Mouse (Mus musculus): Measurements from ENCODE around the gene Cnbp. TPM values are rescaled to one million over a fixed set of nuclear protein-coding genes. Genes with fewer than 3 reads are reported as not detected.
A peak's percentile ranks its signal among the peaks of the same experiment; 100 is the strongest.

Cnbp gene
- polyA plus RNA-seq, 1 experiment, result 292 TPM

DNA sequence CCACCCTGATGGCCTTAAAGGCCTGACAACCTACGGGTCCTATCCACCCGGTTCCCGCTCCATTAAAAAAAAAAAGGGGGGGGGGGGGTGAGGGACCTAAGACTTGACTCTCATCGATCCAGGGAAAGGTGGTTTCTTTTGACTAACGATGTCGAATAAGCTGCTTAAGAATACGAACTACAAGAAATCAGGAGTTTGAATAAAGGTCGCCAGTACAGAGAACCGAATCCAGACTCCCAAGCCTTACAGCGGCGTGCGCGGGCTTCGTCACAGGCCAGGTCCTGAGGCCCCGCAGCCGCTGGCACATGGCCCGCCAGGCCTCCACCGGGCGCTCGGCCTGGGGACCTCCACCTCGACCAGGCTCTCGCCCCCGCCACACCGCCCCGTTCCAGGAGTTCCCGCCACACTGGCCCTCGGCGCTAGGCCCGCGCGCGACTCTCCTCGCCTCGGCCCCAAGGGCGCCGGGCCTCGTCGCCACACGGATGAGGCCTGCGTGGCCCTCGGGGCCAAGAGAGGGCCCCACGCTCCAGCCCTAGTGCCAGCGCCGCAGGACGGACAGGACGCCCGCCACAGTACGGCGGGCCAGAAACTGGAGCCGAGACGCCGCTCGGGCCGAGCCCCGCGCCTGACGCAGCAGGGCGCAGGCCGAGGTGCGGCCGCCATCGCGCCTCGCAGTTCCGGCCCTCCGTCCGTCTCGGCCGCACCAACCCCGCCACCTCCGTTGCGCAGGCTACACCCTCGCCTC, 579 bp downstream of the Cnbp start:
- DNase-seq (ENCODE audit: low read depth), result no peak

DNA sequence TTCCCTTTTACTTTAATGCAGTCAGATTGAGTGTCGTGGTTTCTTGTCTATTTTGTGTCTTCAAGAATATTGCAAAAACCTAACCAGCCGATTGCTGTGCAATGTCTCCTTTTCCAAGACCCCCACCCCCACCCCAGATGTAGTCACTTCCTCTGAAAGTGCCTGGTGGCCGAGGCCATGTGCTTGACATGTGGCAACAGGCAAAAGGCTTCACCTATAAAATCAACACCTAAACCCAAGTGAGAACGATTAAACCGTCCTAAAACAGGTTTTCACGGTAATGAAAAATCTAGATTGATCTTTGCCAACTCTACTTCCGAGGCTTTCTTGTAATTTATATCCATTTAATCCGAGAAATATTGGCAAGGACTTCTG, 1.1 kb downstream of the Cnbp start:
- DNase-seq (ENCODE audit: low read depth), result no peak

DNA sequence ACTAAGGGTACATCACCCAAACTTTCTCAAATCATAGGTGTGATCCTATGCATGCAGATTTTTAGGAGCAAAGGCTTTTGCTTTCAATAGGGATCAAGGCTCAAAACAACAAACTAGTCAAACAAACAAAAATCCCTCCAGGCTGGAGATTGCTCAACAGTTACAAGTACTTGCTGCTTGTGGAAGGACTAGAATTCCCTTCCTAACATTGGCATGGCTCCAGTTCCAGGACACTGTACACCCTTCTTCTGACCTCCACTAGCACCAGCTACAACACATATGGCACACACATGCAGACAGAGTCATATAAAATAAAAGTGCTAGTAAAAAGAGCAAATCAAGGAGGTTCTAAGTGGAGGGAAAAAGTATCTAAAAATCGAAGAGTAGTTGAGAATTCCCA, 4.1 kb downstream of the Cnbp start:
- DNase-seq (ENCODE audit: low read depth), result no peak

DNA sequence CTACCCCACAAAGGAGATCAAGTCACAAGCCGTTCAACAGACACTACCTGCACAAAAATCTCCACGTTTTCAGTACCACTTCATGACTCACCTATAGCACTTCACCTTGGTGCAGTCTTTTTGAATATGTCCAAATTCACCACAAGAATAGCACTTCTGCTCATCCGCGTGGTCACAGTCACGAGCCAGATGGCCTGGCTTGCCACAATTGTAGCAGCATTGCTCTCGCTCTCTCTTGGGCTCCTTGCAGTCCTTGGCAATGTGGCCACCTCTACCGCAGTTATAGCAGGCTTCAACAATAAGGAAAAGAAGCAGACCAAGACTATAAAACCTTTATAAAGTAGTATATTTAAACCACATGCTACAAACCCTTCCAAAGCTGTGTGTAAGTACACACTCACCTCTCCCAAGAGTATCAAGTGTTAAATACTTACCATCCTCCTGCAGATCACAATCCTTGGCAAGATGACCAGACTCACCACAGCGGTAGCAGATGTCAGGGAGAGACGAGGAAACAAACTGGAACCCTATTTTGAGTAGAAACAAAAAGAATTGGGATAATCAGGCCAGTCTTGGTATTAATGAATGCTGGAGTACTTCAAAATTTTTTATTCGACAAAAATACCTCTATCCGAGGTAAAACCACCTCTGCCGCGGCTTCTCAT, 5.7 kb downstream of the Cnbp start:
- no peak for DNase-seq (ENCODE audit: low read depth)

DNA sequence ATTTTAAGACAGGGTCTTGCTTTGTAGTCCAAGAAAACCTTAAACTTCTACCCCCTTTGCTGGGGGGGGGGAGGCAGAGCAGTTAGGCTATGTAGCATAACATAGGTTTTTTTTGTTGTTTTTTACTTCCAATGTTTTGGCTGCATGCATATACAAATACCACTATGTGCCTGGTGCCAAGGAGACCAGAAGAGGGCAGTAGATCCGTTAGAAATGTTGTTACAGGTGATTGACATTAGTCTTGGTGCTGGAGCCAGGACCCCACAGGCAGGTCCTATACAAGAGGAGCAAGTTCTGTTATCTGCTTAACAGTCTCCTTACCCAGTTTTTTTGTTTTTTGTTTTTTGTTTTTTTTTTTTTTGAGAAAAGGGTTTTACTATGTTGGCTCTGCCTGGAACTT, 8.7 kb downstream of the Cnbp start:
- DNase-seq (ENCODE audit: low read depth), result no peak

DNA sequence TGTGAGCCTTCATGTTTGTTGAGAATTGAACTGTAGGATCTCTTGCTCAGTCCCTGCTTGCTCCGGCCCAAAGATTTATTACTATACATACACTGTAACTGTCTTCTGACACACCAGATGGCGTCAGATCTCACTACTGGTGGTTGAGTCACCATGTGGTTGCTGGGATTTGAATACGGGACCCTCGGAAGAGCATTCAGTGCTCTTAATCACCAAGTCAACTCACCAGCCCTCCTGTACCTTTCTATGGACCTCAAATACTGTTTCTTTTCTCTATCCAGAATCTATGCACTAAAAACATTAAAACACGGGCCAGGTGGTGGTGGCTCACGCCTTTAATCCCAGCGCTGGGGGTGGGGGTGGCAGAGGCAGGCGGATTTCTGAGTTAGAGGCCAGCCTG, 9.3 kb downstream of the Cnbp start:
- no peak for DNase-seq (ENCODE audit: low read depth)

DNA sequence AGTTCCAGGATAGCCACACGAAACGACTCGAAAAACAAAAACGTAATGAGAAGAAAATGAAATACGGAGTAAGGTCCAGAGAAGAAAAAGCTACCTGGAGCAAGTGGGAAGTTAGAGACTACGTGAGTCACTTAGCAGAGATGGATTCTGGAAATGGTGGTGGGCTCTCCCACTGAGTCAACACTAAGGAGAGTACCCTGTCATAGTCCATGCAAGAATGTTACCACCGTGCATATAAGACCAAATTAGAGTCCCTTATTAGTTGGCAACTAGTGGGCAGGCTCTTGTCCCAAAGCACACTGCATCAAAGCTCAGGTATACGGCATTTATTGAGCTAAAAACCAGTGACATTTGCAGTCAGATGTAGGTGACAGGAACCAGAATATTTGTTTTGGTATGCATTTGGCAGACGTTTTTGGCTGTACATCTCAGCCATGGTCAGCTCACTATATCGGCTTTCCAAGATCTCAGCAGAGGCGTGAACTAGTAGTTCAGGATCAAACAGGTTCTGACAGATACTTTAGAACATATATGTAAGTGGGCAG, 11.0 kb downstream of the Cnbp start:
- no peak for DNase-seq (ENCODE audit: low read depth)

DNA sequence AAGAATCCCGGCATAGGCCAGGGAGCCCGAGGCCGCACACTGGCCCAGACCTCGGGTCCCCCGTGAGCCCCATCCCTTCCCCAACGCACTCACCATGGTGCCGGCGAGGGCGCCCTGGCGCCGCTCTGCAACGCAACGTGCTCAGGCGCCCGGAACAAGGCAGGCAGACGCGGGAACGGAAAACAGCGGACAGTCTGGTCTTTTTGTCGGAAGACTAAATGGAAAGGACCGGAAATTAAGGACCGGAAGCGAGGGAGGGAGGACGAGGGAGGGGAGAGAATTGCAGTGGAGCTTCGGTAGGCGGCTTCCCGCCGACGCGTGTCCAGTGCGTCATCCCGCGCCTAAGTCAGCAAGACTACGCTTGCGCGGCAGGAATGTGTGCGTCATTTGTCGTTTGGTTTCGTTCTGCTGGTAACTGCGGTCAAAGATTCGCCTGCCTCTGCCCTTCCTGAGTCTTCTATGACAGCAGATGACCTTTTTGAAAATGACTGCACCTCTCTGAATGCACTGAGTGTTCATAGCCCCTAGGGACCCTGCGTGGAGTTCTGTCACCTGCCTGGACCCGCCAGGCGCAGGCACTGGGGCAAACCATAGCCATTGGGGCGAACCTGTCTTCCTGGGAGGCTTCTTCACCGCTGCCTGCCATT, 12.2 kb downstream of the Cnbp start, which contains the start of gene Isy1:
Gene Isy1 (minus strand): TSS at position 248 of the 647 bp plus-strand sequence.
- DNase-seq (ENCODE audit: low read depth), result peak; percentile 77

DNA sequence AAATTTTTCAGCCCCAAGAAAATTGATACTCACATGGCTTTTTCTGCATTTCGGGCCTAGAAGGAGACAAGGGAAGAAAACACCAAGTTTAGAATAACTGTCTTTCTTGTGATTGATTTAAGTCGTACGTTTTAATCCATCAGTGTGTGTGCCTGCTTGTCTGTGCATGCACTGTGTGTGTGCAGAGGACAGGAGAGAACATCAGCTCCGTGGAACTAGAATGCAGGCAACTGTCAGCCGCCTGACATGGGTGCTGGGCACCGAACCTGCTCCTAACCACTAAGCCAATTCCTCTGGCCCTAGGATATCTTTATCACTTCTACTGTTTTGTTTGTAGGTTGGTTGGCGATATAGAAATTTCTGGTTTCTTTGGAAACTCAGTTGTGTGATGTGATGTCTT, 15.2 kb downstream of the Cnbp start, which contains the start of gene Gm45140:
Gene Gm45140 (minus strand): TSS at position 101 of the 400 bp plus-strand sequence.
- DNase-seq (ENCODE audit: low read depth), result no peak

DNA sequence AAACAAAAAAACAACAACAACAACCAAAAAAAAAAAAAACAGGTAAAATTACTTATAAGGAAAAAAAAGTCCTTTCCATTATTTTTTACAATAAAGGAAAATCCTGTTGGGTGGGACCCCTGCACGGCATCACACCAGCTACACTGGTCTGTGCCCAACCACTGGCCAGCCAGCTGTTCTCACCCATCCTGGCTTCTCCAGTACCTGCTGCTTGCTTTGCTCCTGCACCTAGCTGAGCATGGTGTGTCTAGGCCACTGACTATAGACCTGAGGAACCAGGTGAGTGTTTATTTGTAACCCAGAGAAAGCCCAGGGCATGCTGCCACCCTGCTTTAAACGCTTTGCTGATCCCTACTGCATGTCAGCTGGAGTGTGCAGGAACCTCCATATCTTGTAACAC, 30.5 kb downstream of the Cnbp start:
- DNase-seq (ENCODE audit: low read depth), result no peak

DNA sequence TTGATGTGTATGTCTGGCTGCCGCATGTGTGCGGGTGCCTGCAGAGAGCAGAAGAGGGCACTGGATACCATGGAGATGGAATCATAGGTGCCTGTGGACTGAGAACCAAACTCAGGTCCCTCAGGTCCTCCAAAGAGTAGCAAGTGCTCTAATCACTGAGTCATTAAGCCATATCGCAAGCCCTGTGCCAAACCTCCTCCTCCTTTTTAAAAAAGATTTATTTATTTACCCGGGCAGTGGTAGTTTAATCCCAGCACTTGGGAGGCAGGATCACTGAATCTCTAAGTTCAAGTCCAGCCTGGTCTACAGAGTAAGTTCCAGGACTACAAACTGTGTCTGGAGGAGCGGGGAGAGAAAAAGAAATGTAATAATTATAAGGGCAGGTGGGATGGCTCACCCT, 36.4 kb downstream of the Cnbp start:
- DNase-seq (ENCODE audit: low read depth), result no peak

DNA sequence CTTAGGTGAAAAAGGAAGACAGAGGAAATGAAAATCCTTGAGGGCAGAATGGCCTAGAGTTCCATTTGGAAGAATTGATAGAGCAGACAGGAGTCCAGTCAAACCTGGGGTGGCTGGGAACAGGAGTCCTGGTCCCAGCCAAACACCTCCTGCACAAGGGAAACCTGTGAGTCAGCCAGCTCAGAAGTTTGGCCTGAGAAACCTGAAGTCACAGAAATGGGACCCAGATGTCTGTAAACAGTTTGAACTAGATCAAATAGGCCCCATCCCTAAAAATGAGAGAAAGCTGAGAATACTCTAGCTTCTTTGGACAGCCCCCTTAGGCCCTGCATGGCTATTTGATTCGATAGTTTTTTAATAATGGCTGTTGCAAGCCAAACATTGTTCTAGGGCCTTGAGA, 38.2 kb downstream of the Cnbp start:
- no peak for DNase-seq (ENCODE audit: low read depth)

DNA sequence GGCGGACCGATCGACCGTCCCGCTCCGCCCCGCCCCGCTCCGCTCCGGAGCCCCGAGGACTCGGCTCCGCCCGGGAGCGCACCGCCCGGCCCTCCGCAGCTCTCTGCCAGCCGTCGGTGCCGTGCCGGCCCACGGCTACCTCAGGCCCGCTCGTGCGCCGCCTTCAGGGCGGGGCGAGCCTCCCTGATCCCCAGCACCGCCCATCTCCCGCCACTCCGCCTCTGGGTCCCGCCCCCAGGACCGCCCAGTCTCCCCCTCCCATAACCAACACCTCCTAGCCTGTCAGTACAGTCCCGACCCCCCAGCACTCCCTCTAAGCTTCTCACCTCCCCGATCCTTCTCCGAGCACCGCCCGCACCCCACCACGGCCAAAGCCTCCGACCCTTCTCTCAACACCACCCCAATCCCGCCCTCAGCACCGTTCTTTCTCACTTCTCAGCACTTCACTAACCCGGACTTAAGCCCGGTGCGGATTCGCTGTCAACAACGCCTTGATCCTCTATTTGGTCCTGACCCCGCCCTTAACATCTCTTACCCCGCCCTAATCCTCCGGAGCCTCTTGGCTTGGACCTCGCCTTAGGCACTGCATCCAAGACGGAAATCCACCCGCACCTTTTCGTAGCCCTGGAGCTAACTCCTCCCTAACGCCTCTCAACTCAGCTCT, 39.1 kb downstream of the Cnbp start, which contains the start of gene Rab43:
Gene Rab43 (minus strand): TSS at position 490 of the 664 bp plus-strand sequence.
- no peak for DNase-seq (ENCODE audit: low read depth)

DNA sequence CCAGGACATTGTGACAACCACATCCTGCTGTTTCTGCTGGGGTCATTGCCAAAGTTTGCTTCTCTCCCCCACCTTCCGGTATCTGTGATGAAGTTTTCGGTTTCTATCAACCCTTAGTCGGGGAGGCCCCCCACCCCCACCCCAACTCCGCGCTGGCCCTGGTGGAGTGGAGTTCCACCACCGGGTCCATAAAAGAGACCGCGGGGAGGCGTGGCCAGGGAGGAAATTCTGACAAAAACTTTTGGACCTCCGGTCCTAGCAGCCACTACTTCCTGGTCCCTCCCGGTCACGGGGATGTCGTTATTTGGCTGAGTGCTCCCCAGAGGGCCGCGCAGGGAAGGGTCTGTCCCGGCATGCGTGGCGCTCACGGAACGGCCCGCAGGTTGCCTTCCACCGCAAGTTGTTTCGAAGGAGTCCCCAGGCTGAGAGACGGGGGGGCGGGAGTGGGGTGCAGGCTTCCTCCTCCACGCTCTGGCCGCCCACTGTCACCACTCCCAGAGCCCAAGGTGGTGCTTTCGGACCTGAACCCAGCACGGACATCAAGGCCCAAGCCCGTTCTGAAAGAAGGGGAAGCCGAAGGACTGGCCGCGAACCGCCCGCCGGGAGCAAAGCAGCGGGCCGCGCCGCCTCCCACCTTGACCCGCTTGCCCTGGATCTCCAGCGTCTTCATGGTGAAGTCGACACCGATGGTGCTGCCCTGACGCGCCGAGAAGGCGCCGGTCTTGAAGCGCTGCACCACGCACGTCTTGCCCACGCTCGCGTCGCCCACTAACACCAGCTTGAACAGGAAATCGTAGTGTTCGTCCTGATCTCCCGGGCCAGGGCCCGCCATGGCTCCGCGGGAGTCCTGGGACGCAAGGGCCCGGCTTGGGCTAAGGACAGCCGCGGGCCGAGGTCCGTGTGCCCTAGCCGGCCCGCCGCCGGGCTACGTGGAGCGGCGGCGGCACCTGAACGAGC, 39.9 kb downstream of the Cnbp start:
- no peak for DNase-seq (ENCODE audit: low read depth)

DNA sequence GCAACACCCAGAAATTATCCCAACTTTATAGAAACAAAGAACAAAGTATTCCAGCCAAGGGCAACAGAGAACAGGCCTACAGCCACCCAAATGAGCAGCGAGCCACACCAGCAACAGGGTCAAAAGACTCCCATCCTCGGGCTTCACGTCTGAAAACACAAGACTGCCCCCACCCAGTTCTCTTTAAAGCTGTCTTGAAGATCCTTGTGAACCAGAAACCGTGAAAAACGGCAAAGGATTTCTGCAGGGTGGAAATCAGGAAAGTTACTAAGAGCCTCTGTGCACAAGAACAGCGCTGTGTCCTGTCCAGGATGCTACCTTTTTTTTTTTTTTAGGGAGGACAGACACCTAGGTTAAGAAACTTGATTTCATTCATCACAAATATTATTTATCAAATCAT, 40.6 kb downstream of the Cnbp start:
- DNase-seq (ENCODE audit: low read depth), result no peak

DNA sequence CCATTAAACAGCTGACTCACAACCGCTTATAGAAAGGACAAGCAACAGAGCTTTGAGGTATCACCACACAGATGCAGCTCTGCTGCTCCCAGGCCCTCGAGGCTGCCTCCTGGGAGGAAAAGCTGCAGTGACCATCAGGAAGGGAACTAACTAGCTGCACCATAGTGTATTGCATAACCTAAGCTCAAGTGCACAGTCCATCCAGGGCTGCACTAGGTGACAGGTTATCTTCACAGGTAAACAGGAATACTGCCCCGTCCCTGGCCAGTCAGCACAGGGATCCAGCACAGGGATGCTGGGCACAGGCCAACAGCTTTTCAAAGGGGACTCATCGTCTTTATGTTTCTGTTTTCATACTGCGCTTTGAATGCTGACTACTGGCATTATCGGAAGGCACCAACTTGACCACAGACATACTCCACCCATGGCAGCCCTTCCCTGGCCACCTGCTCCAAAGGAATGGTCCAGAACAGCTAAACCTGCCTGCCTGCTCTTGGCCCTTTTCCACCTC, 41.2 kb downstream of the Cnbp start:
- DNase-seq (ENCODE audit: low read depth), result no peak

DNA sequence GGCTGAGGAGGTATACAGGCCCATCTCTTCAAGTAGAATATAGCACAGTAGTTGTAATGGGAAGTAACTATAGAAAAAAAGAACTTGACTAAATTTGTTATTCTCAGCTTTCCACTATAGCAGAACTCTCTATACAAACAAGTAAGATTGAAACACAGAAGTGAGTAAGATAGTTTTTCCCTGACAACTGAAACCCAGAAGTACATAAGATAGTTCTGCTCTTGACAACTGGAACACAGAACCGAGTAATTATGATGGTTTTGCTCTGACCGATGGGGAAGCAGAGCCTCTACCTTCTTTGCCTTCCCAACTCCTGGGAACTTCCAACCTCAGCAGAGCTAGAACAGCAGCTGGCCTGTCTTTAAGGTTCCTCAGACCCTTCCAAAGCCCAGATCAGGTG, 41.8 kb downstream of the Cnbp start:
- DNase-seq (ENCODE audit: low read depth), result no peak

DNA sequence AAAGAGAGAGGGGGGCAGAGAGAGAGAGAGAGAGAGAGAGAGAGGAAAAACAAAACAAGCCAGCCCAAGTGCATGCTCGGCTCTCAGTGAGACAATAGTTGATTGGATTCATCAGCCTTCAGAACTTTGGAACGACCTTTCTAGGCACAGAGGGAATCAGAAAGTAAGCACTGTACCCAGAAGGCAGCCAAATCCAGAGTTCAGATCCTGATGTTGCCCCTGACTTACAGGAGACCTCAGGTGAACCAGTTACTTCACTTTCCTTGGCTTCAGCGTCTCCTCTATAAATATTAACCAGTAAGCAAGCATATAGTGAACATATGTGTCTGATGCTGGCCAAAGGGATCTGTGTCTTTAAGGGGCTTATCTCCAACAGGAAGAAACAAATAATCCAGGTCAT, 42.4 kb downstream of the Cnbp start:
- no peak for DNase-seq (ENCODE audit: low read depth)

DNA sequence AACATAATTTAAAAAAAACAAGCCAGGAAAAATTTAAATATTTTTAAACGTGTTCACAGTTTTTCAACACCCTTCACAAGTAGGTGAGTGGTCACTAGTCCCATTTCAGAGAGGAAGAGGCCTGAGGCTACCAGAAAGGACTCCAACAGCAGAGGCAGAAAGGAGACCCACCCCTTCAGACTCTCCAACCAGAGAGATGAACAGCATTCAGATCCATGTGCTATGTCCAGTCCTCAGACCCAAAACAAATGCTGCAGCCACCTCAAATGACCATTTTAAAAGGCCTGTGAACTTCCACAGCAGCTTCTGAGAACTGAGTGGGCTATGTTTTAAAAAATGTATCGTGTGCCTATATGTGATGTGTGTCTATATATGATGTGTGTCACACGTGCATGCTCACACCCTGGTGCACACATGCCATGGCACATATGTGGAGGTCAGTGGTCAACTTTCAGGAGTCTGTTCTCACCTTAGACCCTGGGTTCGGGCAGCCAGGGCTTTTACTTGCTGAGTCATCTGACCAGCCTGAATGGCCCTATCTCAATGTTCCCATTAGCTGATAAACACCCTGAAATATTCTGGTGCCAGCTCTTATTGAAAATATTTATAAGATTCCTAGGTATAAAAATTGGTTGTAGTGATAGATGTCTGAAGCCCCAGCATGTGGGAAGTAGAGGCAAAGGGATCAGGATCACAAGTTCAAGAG, 43.0 kb downstream of the Cnbp start:
- no peak for DNase-seq (ENCODE audit: low read depth)

DNA sequence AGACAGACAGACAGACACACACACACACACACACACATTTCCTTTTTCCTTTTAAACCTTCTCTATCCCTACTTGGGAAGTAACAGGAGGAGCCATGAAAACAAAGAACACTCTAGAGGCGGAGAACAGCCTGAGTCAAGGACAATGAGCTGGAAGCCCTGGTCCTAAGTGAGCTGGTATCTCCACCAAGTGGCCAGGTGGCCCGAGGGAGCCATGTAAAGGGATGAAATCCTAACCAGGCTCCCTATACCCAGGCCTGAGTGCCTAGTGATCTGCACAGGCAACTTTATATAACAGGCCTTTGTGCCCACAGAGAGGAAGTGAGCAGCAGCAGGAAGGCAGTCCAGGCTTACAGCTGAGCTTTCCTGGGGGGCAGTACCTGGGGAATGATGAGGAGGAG, 44.0 kb downstream of the Cnbp start:
- no peak for DNase-seq (ENCODE audit: low read depth)
